Mouse (Mus musculus) liver, adult 2 months (tissue): ENCODE results near the gene Specc1. TPM values are rescaled to one million over a fixed set of nuclear protein-coding genes. Genes with fewer than 3 reads are reported as not detected.

ENCODE experiments used
- DNase-seq: peaks from one replicate; pipeline ENCODE4 v3.0.0-alpha.2; 2011; ENCODE audit warnings: low read depth, low spot score; ENCODE audit errors: extremely low read depth
- H3K27ac ChIP-seq: fragments of 200-500 bp; replicated peaks from 2 replicates; pipeline ENCODE4 v1.5.1; 2012; ENCODE audit warnings: low read depth, mild to moderate bottlenecking, control low read depth, inconsistent platforms, low read length; ENCODE audit not compliant: insufficient read depth
- H3K27me3 ChIP-seq: fragments of 200-500 bp; 2 replicates; pipeline ENCODE4 v1.6.1; 2012; ENCODE audit warnings: mild to moderate bottlenecking, moderate library complexity, low read length, inconsistent platforms; ENCODE audit not compliant: control insufficient read depth, insufficient read depth
- H3K36me3 ChIP-seq: fragments of 200-500 bp; 2 replicates; pipeline ENCODE4 v1.6.1; 2012; ENCODE audit warnings: low read length, inconsistent platforms; ENCODE audit not compliant: control insufficient read depth, insufficient read depth
- H3K4me1 ChIP-seq: fragments of 200-500 bp; 2 replicates; pipeline ENCODE4 v1.6.1; 2011; ENCODE audit warnings: low read length; ENCODE audit not compliant: control insufficient read depth, insufficient read depth
- H3K4me3 ChIP-seq: fragments of 200-500 bp; 2 replicates; pipeline ENCODE4 v1.5.1; 2011; ENCODE audit warnings: low read depth, mild to moderate bottlenecking, control low read depth, low read length, moderate library complexity; ENCODE audit not compliant: insufficient read depth
- H3K79me2 ChIP-seq: fragments of 200-500 bp; 2 replicates; pipeline ENCODE4 v1.6.1; 2012; ENCODE audit warnings: inconsistent platforms, mild to moderate bottlenecking, low read length, moderate library complexity; ENCODE audit not compliant: control insufficient read depth, insufficient read depth
- H3K9ac ChIP-seq: fragments of 200-500 bp; 2 replicates; pipeline ENCODE4 v1.6.1; 2012; ENCODE audit warnings: low read depth, mild to moderate bottlenecking, control low read depth, inconsistent platforms, low read length
- CTCF ChIP-seq: fragments of 200-500 bp; IDR thresholded peaks from 2 replicates; pipeline ENCODE4 v1.5.1; 2011; ENCODE audit warnings: low read depth, low read length, control low read depth
- POLR2A ChIP-seq: fragments of 200-500 bp; IDR thresholded peaks from 2 replicates; pipeline ENCODE4 v1.6.1; 2011; ENCODE audit warnings: low read length, control low read depth; ENCODE audit not compliant: insufficient read depth; ENCODE audit errors: extremely low read depth
- WGBS: fragments of 180-500 bp; shearing (Covaris S2); methylation state at CpG from one replicate; pipeline ENCODE4 v1.1.7; 2018; 5-methylcytosine and 5-hydroxymethylcytosine counted together
- polyA plus RNA-seq: library from polyadenylated mRNA; depleted of rRNA; stranded (reverse); fragments of >200 nt; gene quantifications from 2 replicates; pipeline ENCODE4 v1.2.3, GENCODE M21; 2012
- total RNA-seq: library from RNA; depleted of rRNA; stranded (reverse); fragments of >200 nt; gene quantifications from 2 replicates; pipeline ENCODE4 v1.2.3, GENCODE M21; 2014

Gene Specc1
- total and polyA plus RNA-seq, 2 experiments: 0.49 to 1.1 TPM

DNA sequence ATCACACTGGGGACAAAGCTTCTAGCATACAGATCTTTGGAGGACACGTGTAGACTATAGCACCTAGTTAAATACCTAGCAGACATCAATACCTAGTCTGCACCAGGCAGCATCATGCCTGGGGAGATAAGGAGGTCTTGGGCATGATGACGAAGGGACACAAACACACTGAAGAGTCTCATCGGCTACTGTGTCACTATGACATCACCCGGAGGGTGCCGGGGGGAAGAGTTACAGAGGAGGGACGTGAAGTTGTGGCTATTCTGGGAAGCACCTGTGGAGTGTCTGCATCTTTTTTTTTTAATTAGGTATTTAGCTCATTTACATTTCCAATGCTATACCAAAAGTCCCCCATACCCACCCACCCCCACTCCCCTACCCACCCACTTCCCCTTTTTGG lies 55.5 kb downstream of the Specc1 start:
- H3K4me3 ChIP-seq: no peak overlapping the region
- 86% methylated on average over 6 of the region's 6 CpGs for WGBS
- no peak for DNase-seq
- no peaks in the 10 kb centered on the region for H3K79me2 ChIP-seq
- no peak overlapping the region for H3K27ac ChIP-seq
- no peaks in the 10 kb centered on the region for H3K4me1 ChIP-seq
- no peaks in the 10 kb centered on the region for H3K36me3 ChIP-seq
- peaks cover 2% of the 10 kb centered on the region; the same call in 1 of the 2 replicates for H3K27me3 ChIP-seq
- no peak overlapping the region for H3K9ac ChIP-seq
- TF ChIP-seq CTCF (no peak), POLR2A (no peak)

DNA sequence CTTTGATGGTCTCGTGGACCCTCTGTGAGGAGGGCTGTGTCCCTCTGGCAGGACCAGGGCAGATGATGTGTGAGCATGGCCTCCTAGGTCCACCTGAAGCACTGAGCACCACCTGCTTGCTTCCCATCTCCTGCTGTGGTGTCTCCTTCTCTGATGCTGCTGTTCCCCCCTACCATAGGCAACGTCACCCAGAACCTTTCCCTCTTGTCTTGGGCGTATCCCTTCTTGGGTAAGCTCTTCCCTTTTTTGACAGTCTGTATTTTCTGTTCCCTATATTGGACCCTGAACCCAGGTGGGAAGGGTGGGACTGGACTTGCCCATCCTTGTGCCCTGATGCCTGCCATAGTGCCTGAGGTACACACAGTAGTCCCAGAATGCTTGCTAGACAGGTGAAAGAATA lies 56.9 kb downstream of the Specc1 start:
- H3K4me1 ChIP-seq: no peaks in the 10 kb centered on the region
- H3K27me3 ChIP-seq: peaks cover 2% of the 10 kb centered on the region; the same call in 1 of the 2 replicates
- 72% methylated on average over 3 of the region's 3 CpGs for WGBS

GRCm38 (mm10) chr11:62015071-62015654 lies 58.6 kb downstream of the Specc1 start:
- DNase-seq: no peak
- TF ChIP-seq POLR2A (no peak), CTCF (no peak)
- H3K9ac ChIP-seq: no peak overlapping the region
- H3K79me2 ChIP-seq: no peaks in the 10 kb centered on the region
- peaks cover 2% of the 10 kb centered on the region; the same call in 1 of the 2 replicates for H3K27me3 ChIP-seq
- no peaks in the 10 kb centered on the region for H3K4me1 ChIP-seq
- no peak overlapping the region for H3K27ac ChIP-seq
- no peak overlapping the region for H3K4me3 ChIP-seq
- H3K36me3 ChIP-seq: no peaks in the 10 kb centered on the region
- WGBS: 76% methylated on average over 13 of the region's 13 CpGs

More for the DNA sequence above, 56.9 kb downstream of the Specc1 start:
- no peaks in the 10 kb centered on the region for H3K36me3 ChIP-seq
- no peak overlapping the region for H3K9ac ChIP-seq
- no peaks in the 10 kb centered on the region for H3K79me2 ChIP-seq
- H3K27ac ChIP-seq: no peak overlapping the region
- TF ChIP-seq POLR2A (no peak), CTCF (no peak)
- no peak overlapping the region for H3K4me3 ChIP-seq
- DNase-seq: no peak

GRCm38 (mm10) chr11:62016985-62017384 lies 60.4 kb downstream of the Specc1 start:
- no peaks in the 10 kb centered on the region for H3K79me2 ChIP-seq
- peaks cover 2% of the 10 kb centered on the region; the same call in 1 of the 2 replicates for H3K27me3 ChIP-seq
- H3K27ac ChIP-seq: no peak overlapping the region
- DNase-seq: no peak
- 74% methylated on average over 2 of the region's 2 CpGs for WGBS
- H3K36me3 ChIP-seq: no peaks in the 10 kb centered on the region
- TF ChIP-seq POLR2A (no peak), CTCF (no peak)
- H3K9ac ChIP-seq: no peak overlapping the region
- no peaks in the 10 kb centered on the region for H3K4me1 ChIP-seq
- H3K4me3 ChIP-seq: no peak overlapping the region

- Histone ChIP-seq H3K9ac (no peak overlapping the region), H3K36me3 (no peaks in the 10 kb centered on the region), H3K27me3 (peaks cover 1% of the 10 kb centered on the region; the same call in 1 of the 2 replicates), H3K4me3 (no peak overlapping the region), H3K79me2 (no peaks in the 10 kb centered on the region), H3K27ac (no peak overlapping the region), H3K4me1 (no peaks in the 10 kb centered on the region)
- 82% methylated on average over 10 of the region's 10 CpGs for WGBS
- no peak for DNase-seq
- TF ChIP-seq POLR2A: no peak
These were observed 62.0 kb downstream of the Specc1 start for GRCm38 (mm10) chr11:62018315-62019205.

- 73% methylated on average over 3 of the region's 3 CpGs for WGBS
These were observed 63.3 kb downstream of the Specc1 start for GRCm38 (mm10) chr11:62019857-62020256.

More at GRCm38 (mm10) chr11:62019857-62020256, 63.3 kb downstream of the Specc1 start:
- Histone ChIP-seq H3K79me2 (no peaks in the 10 kb centered on the region), H3K27ac (no peak overlapping the region), H3K27me3 (no peaks in the 10 kb centered on the region; the same call in 1 of the 2 replicates), H3K4me1 (no peaks in the 10 kb centered on the region), H3K9ac (no peak overlapping the region), H3K4me3 (no peak overlapping the region), H3K36me3 (no peaks in the 10 kb centered on the region)
- TF ChIP-seq CTCF (no peak), POLR2A (no peak)
- no peak for DNase-seq
